Mouse (Mus musculus): Measurements from ENCODE around the gene Tpm4.

Tpm4 gene

DNA sequence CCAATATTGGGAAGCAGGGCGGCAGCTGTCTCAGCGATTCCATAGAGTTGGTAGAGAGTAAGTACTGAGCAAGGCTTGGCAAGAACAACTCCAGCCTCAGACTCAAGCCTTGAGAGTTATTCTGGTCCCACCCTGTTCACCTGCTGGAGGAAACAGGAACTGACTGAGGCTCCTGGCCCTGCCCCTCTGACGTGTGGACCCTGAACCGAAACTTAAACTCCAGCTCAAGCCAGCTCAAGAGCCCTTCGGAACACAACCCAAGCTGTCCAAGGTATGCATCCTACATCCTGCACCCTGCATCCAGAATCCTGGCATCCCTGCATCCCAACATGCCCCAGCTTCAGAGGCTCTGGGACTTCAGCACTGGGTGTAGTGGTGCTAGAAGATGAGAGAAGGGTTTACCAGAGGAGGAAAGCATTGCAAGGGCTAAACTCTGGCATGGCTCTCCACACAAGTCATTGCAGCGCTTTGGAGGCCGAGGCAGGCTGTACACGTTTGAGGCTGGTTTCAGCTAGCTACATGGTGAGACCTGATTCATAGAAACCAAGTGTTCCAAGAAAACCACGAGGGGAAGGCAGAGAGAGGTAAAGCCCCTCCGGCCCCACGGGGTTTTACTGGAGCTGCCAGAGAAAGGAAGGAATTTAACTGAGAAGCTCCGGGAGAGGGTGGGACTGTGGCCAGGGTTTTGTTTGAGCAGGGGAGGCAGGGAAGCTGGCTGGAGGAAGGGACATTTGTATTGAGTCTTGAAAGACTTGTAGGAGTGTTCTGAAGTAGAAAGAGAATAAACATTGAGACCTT is 54.8 kb downstream of the Tpm4 start, which contains the start of gene Hsh2d:
Gene Hsh2d, plus strand, starts transcription at position 222 of the 798 bp plus-strand sequence.
- no peak for DNase-seq (ENCODE audit: extremely low spot score, low read depth, low spot score)

DNA sequence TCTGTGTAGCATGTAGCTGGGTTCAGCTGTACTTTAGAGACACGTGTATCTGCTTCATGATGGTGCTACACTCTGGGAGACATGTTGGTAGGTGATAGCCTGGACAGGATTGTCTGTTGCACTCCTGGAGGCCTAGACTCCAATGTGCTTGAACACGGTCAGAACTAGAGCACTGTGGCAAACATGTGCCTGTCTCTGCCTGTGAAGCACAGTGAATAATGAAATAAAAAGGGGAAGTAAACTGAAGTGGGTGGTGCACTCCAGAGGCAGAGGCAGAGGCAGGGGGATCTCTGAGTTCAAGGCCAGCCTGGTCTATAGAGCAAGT is 55.4 kb downstream of the Tpm4 start:
- no peak for DNase-seq (ENCODE audit: extremely low spot score, low read depth, low spot score)

DNA sequence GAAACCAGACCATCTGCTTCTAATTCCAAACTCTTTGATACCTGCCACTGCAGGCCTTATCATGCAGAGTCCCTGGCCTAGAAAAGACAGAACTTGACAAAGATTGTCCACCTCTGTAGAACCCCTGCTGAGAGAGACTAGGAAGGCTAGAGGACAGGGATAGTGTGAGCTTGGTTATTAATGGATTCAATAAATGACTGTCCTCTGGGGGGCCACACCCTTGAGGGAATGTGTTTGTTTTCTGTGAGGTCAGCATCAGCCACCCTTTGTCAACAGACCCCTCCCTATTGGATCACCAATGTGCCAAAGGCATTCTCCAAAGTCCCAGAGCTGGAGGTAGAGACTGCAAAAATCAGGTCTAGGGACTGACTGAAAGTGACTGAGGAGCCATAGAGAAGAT is 57.3 kb downstream of the Tpm4 start:
- no peak for DNase-seq (ENCODE audit: extremely low spot score, low read depth, low spot score)

DNA sequence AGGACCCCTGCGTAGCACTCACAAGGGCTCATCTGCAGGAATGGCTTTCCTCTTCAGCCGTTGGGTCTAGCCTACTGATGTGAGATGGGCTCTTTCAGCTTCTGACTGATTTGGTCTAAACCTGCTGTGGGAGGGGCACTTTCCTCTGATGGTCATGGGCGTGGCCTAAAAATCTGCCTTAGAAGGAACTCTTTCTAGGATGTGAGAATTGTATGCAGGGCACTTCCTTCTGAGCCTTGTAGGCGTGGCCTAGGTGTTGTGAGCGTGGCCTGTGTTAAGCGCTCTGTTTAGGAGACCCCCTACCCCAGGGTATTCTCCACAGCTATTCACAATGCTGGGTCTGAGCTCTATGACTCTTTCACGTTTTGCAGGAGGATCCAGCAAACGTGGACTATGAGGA is 63.2 kb downstream of the Tpm4 start:
- no peak for DNase-seq (ENCODE audit: extremely low spot score, low read depth, low spot score)
